Comparison of ENCODE assay signal across 14 mouse cellular contexts in genomic region chr1:87933051-87933450, GRCm38 (mm10).
DNase-seq lines count a peak whose midpoint lies in the region; ATAC-seq lines count a peak whose summit lies in the region.
"Had no signal": no experiment of that assay in that cellular context is flagged by ENCODE, and none has a peak within 500 bp of the region (broad histone marks: within the 10 kb centered on the region; RNA-seq: fewer than 3 reads in every experiment).

No protein-coding gene starts in this region.

- H3K4me2 ChIP-seq in forebrain, embryonic 14.5 days (ENCODE audit: low read length), result no peak overlapping the region
- H3K4me2 ChIP-seq in forebrain, embryonic 12.5 days, result no peak overlapping the region
- H3K4me2 ChIP-seq: midbrain, embryonic 12.5 days had no signal

- no peaks in the 10 kb centered on the region for H3K27me3 ChIP-seq in forebrain, embryonic 14.5 days (replicated peaks; ENCODE audit: control insufficient read depth, insufficient read depth, low read length)
- H3K27me3 ChIP-seq in forebrain, embryonic 12.5 days, result no peaks in the 10 kb centered on the region
- H3K27me3 ChIP-seq: midbrain, embryonic 12.5 days had no signal

- peaks cover 57% of the 10 kb centered on the region for H3K36me3 ChIP-seq in forebrain, embryonic 14.5 days (ENCODE audit: control insufficient read depth, insufficient read depth, low read length)
- peaks cover 73% of the 10 kb centered on the region for H3K36me3 ChIP-seq in forebrain, embryonic 12.5 days (replicated peaks)

- H3K9ac ChIP-seq in forebrain, embryonic 14.5 days (ENCODE audit: low read length), result no peak overlapping the region
- no peak overlapping the region for H3K9ac ChIP-seq in forebrain, embryonic 12.5 days
- H3K9ac ChIP-seq: midbrain, embryonic 12.5 days had no signal

- H3K27ac ChIP-seq in forebrain, embryonic 14.5 days (ENCODE audit: low read depth, low read length), result no peak overlapping the region
- H3K27ac ChIP-seq in forebrain, embryonic 12.5 days, result no peak overlapping the region
- H3K27ac ChIP-seq: midbrain, embryonic 12.5 days had no signal

- WGBS in forebrain, embryonic 14.5 days, result 88% methylated on average over 5 of the region's 5 CpGs
- WGBS in forebrain, embryonic 12.5 days, result 86% methylated on average over 5 of the region's 5 CpGs

- H3K4me1 ChIP-seq in forebrain, embryonic 14.5 days (ENCODE audit: control insufficient read depth, insufficient read depth, low read length), result 0 out of 2 replicates have a peak, but pooled peaks cover 2% of the 10 kb centered on the region
- no peaks in the 10 kb centered on the region for H3K4me1 ChIP-seq in forebrain, embryonic 12.5 days

- no peak overlapping the region for H3K4me3 ChIP-seq in forebrain, embryonic 14.5 days (ENCODE audit: low read depth, low read length)
- no peak overlapping the region for H3K4me3 ChIP-seq in forebrain, embryonic 12.5 days (replicated peaks)
- H3K4me3 ChIP-seq: midbrain, embryonic 12.5 days had no signal

- DNase-seq in forebrain, embryonic 14.5 days (ENCODE audit: low spot score), result peak; percentile 9
- DNase-seq in kidney, postnatal 10 days, result peak; percentile 28
- DNase-seq in kidney, adult 18-20 months, result no peak
- peak; percentile 52 for DNase-seq in right cerebral cortex, adult 18-20 months
- no peak for DNase-seq in right cerebral cortex, postnatal 10 days (ENCODE audit: low spot score in 2 of 2)
- no peak for DNase-seq in thymus, postnatal 10 days (ENCODE audit: low spot score in 2 of 2)
- no peak for DNase-seq in cerebellum, adult 9-11 months
- DNase-seq: cerebellum, adult 18-20 months; kidney, postnatal 25 days; lung, postnatal 14 days; right cerebral cortex, postnatal 4 days; thymus, postnatal 36 days had no signal

- H3K9me3 ChIP-seq in forebrain, embryonic 14.5 days (replicated peaks; ENCODE audit: control insufficient read depth, low read length), result no peaks in the 10 kb centered on the region
- H3K9me3 ChIP-seq in forebrain, embryonic 12.5 days, result no peaks in the 10 kb centered on the region
- H3K9me3 ChIP-seq: midbrain, embryonic 12.5 days had no signal

- no peak for ATAC-seq in forebrain, embryonic 14.5 days
- ATAC-seq in forebrain, embryonic 12.5 days (ENCODE audit: low FRiP score), result no peak

Comparison
In these comparisons a context has a peak if more than half of its experiments do, and no peak if none do; other contexts are left out.
1. DNase-seq: peak in forebrain, embryonic 14.5 days (single experiment), kidney, postnatal 10 days (single experiment) and right cerebral cortex, adult 18-20 months (single experiment); none in kidney, adult 18-20 months (single experiment), right cerebral cortex, postnatal 10 days (0 of 2), thymus, postnatal 10 days (0 of 2) and cerebellum, adult 9-11 months (single experiment).